Mouse (Mus musculus): ENCODE results near the gene Bnc2.

DNA sequence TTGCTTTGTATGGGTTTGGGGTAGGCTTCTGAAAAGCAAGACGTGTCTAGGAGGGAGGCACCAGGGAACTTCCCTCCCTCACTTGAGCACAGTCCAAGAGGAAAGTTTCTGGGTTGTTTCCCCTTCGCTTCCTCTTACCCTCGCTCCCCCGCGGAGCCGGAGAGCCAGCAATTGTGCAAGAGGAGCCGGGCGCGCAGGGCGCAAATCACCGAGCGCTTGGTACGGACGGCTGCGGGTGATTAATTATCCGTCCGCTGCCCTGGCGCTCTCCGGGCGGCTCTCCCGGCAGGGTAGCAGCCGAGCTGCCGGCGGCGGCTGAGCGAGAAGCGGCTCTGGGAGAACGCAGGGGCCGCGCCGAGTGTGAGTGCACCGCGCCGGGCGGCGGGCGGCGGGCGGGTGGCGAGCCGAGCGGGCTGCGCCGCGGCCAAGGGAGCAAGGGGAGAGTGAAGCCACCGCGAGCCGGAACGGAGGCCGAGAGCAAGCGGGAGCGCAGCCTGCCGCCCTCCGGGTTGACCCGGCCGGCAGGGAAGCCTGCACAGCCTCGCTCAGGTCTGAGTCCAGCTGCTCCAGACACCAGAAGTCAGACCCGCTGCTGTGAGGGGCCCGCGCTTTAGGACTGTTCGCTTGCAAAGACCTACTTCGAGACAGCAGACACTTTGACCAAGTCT is 129.7 kb downstream of the Bnc2 start:
- TF ChIP-seq USF1 (IDR thresholded peaks at IDR 0.05; ENCODE audit: low read depth): no peak
- TF ChIP-seq POLR2A (IDR thresholded peaks at IDR 0.05; ENCODE audit: insufficient read length, low read depth): peak; percentile 25
